In the genomic region with DNA sequence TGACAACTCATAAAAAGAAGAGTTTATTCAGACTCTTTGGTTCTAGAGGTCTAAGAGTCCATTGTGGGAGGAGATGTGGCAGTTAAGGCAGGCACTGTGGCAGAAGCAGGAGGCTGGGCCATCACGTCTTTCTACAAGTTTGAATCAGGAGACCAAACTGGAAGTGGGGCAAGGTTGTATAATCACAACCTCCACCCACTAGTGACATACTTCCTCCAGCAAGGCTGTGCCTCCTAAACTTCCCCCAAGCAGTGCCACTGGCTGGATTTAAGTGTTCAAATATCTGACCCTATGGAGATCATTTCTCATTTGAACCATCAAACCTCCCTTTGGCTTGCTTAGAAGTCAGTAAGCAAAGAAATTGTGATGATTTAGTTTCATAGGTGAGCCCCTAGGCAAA, we compare ENCODE assay signal across 25 mouse cellular contexts. TPM values are rescaled to one million over a fixed set of nuclear protein-coding genes. Genes with fewer than 3 reads are reported as not detected.
DNase-seq lines count a peak whose midpoint lies in the region; ATAC-seq lines count a peak whose summit lies in the region.
"Had no signal": no experiment of that assay in that cellular context is flagged by ENCODE, and none has a peak within 500 bp of the region (broad histone marks: within the 10 kb centered on the region; RNA-seq: fewer than 3 reads in every experiment).

No protein-coding gene starts in this region.

- H3K36me3 ChIP-seq in heart, embryonic 10.5 days = no peaks in the 10 kb centered on the region
- H3K36me3 ChIP-seq: embryonic facial prominence, embryonic 13.5 days; embryonic facial prominence, embryonic 15.5 days; forebrain, embryonic 10.5 days; forebrain, embryonic 12.5 days; G1E had no signal

- no peaks in the 10 kb centered on the region for H3K4me1 ChIP-seq in heart, embryonic 10.5 days
- H3K4me1 ChIP-seq: embryonic facial prominence, embryonic 13.5 days; embryonic facial prominence, embryonic 15.5 days; forebrain, embryonic 10.5 days; forebrain, embryonic 12.5 days had no signal

- no peak overlapping the region for H3K4me3 ChIP-seq in heart, embryonic 10.5 days
- H3K4me3 ChIP-seq: embryonic facial prominence, embryonic 13.5 days; embryonic facial prominence, embryonic 15.5 days; erythroblast, embryonic 14.5 days; forebrain, embryonic 10.5 days; forebrain, embryonic 12.5 days had no signal

- no peaks in the 10 kb centered on the region for H3K9me3 ChIP-seq in heart, embryonic 10.5 days
- H3K9me3 ChIP-seq: embryonic facial prominence, embryonic 13.5 days; embryonic facial prominence, embryonic 15.5 days; forebrain, embryonic 10.5 days; forebrain, embryonic 12.5 days; G1E had no signal

- peak; percentile 60 for DNase-seq in heart, adult 11 months
- DNase-seq in heart, embryonic 10.5 days (ENCODE audit: low spot score) = no peak
- no peak for DNase-seq in urinary bladder, postnatal 10 days (ENCODE audit: low spot score)
- no peak for DNase-seq in cerebellum, postnatal 14 days
- DNase-seq: adrenal gland, adult 2 months; adrenal gland, postnatal 14 days; adrenal gland, postnatal 36 days; cerebellum, adult 11-12 months; cerebellum, adult 2 months; cerebellum, adult 9-10 months; cerebellum, postnatal 10 days; cerebellum, postnatal 36 days; embryo, embryonic 11 days had no signal

- peak; percentile 64 for ATAC-seq in megakaryocyte, adult 5-6 weeks (ENCODE audit: poor library complexity, severe bottlenecking)
- 0 out of 2 replicates have a peak, but pooled peaks have one; percentile 47 for ATAC-seq in monocyte, adult 5-6 weeks (replicated peaks; ENCODE audit: insufficient number of reproducible peaks, low FRiP score, low TSS enrichment, poor library complexity, severe bottlenecking)
- ATAC-seq: CD4-positive, CD25-positive, alpha-beta regulatory T cell, adult 4 months; forebrain, embryonic 14.5 days; forebrain, embryonic 16.5 days had no signal

- WGBS in heart, embryonic 10.5 days = 68% methylated on average over 1 of the region's 1 CpGs

- no peak overlapping the region for H3K27ac ChIP-seq in heart, embryonic 10.5 days
- H3K27ac ChIP-seq: embryonic facial prominence, embryonic 13.5 days; embryonic facial prominence, embryonic 15.5 days; forebrain, embryonic 10.5 days; forebrain, embryonic 12.5 days had no signal

- no peaks in the 10 kb centered on the region for H3K27me3 ChIP-seq in heart, embryonic 10.5 days (ENCODE audit: insufficient read depth, poor library complexity, severe bottlenecking)
- H3K27me3 ChIP-seq: CH12.LX; embryonic facial prominence, embryonic 13.5 days; embryonic facial prominence, embryonic 15.5 days; forebrain, embryonic 12.5 days had no signal

RNA-seq across cellular contexts. Expression of a gene that starts 7.9 kb away (rescaled TPM):
- 6.5 and 7.0 TPM in 2 replicates for polyA plus RNA-seq in heart, embryonic 10.5 days (2016; fragmentation: Nextera tagmentation; extraction: Ambion mirVana)
- 45.0 and 49.3 TPM in 2 replicates for total RNA-seq in megakaryocyte, adult 5-6 weeks (2015)
- total RNA-seq in megakaryocyte, adult 5-6 weeks (2017) = 23.0 and 26.1 TPM in 2 replicates
- total RNA-seq in monocyte, adult 5-6 weeks (2017) = 26.9 to 32.0 TPM (median 27.5 TPM) in 3 replicates
